Mouse (Mus musculus) fat pad, adult 2 months (tissue): Measurements from ENCODE around the gene Ccdc57.
A peak's percentile ranks its signal among the peaks of the same experiment; 100 is the strongest.

Experiments
- DNase-seq: peaks from one replicate; pipeline ENCODE4 v3.0.0-alpha.2; 2011; ENCODE audit warnings: low read depth, low spot score; ENCODE audit errors: extremely low read depth

The Ccdc57 gene

GRCm38 (mm10) chr11:120822831-120823550, 109.7 kb downstream of the Ccdc57 start:
- DNase-seq: no peak

GRCm38 (mm10) chr11:120822321-120822720, 110.4 kb downstream of the Ccdc57 start:
- no peak for DNase-seq

- DNase-seq: no peak
Measured at GRCm38 (mm10) chr11:120821076-120821922, 111.4 kb downstream of the Ccdc57 start.

GRCm38 (mm10) chr11:120820546-120820945, 112.1 kb downstream of the Ccdc57 start:
- no peak for DNase-seq

- no peak for DNase-seq
Measured at GRCm38 (mm10) chr11:120819556-120819955, 113.1 kb downstream of the Ccdc57 start.

- DNase-seq: no peak
Measured at GRCm38 (mm10) chr11:120818251-120818650, 114.4 kb downstream of the Ccdc57 start.

- no peak for DNase-seq
Measured at GRCm38 (mm10) chr11:120817358-120817757, 115.3 kb downstream of the Ccdc57 start.

GRCm38 (mm10) chr11:120812068-120812467, 120.6 kb downstream of the Ccdc57 start:
- DNase-seq: no peak

GRCm38 (mm10) chr11:120808010-120808409, 124.7 kb downstream of the Ccdc57 start:
- DNase-seq: no peak

- DNase-seq: no peak
Measured at GRCm38 (mm10) chr11:120805375-120806298, 127.0 kb downstream of the Ccdc57 start.

GRCm38 (mm10) chr11:120804769-120805168, 127.9 kb downstream of the Ccdc57 start:
- DNase-seq: no peak

- DNase-seq: no peak
Measured at GRCm38 (mm10) chr11:120804274-120804673, 128.4 kb downstream of the Ccdc57 start.

GRCm38 (mm10) chr11:120800061-120800904, 132.4 kb downstream of the Ccdc57 start:
- peak; percentile 88 for DNase-seq

GRCm38 (mm10) chr11:120799316-120799890, 133.3 kb downstream of the Ccdc57 start:
- no peak for DNase-seq

- no peak for DNase-seq
Measured at GRCm38 (mm10) chr11:120798244-120798643, 134.4 kb downstream of the Ccdc57 start.

GRCm38 (mm10) chr11:120796614-120796946, 136.1 kb downstream of the Ccdc57 start:
- no peak for DNase-seq

GRCm38 (mm10) chr11:120795756-120796613, 136.7 kb downstream of the Ccdc57 start, which contains the start of gene Dus1l:
Dus1l (minus strand) TSS chr11:120796403.
- no peak for DNase-seq

GRCm38 (mm10) chr11:120792652-120793051, 140.0 kb downstream of the Ccdc57 start:
- peak; percentile 76 for DNase-seq

- no peak for DNase-seq
Measured at GRCm38 (mm10) chr11:120789810-120790209, 142.9 kb downstream of the Ccdc57 start.
